Mouse (Mus musculus): ENCODE measurements around the gene Zbtb20.

GRCm38 (mm10) chr16:43515538-43515937 lies 639.9 kb downstream of the Zbtb20 start:
- TF ChIP-seq CTCF (IDR thresholded peaks at IDR 0.05; ENCODE audit: insufficient read depth, low read depth, low read length) (no peak), POLR2A (IDR thresholded peaks at IDR 0.05; ENCODE audit: insufficient read depth, low read depth, low read length) (no peak)

All from olfactory bulb, adult 2 months (tissue).